Mouse (Mus musculus) megakaryocyte, embryonic 14.5 days (primary cell): ENCODE data around the gene Sertad3.

ENCODE experiments used
- FLI1 ChIP-seq: IDR thresholded peaks from 2 replicates; pipeline ENCODE4 v1.6.1; 2012; ENCODE audit warnings: low read length, inconsistent platforms, mixed read lengths
- GATA1 ChIP-seq: IDR thresholded peaks from 3 replicates; pipeline ENCODE4 v1.6.1; 2012; ENCODE audit warnings: mixed read lengths, low read length, inconsistent platforms, borderline replicate concordance

GRCm38 (mm10) chr7:27455273-27455672, 18.3 kb upstream of the Sertad3 start:
- TF ChIP-seq GATA1 (no peak), FLI1 (no peak)
